Comparison of ENCODE assay signal across 9 mouse cellular contexts in the genomic region with DNA sequence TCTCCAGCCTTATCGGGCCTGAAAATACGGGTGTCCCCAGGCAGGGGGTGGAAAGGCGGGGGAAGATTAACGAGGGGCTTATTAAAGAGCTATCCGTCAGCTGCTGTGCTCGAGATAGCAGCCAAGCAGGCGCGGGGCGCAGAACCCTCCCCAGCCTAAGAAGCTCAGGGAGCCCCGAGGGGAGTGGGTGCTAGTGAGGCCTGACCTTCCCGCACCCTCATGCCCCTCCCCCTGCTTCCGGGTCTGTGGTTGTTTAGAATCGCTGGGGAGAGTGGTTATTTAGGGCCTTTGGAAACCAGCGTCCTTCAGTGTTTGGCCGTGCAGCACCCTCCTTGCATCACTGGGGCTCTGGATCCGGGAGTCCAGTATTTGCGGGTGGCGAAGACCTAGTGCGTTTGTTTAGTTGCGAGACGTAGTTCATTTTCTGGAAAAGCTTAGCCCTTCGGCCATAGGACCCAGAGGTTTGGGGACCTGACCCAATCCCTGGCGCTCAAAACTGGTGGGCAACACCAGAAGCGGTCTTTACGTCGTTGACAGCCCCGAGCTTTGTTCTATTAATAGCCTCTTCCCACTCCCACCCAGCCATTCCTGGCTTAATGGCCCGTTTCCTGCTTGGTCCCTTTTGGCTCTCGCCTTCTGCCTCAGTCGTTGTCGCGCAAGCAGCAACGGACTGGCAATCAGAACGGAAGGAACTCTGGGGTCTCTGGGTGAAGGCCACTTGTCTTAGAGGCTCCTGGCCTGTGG. TPM values are rescaled to one million over a fixed set of nuclear protein-coding genes. Genes with fewer than 3 reads are reported as not detected.
DNase-seq lines count a peak whose midpoint lies in the region; ATAC-seq and TF ChIP-seq lines count a peak whose summit lies in the region.
"Had no signal": no experiment of that assay in that cellular context is flagged by ENCODE, and none has a peak within 500 bp of the region (broad histone marks: within the 10 kb centered on the region; RNA-seq: fewer than 3 reads in every experiment).

No protein-coding gene starts in this region.

- no peaks in the 10 kb centered on the region for H3K79me2 ChIP-seq in heart, adult 2 months (replicated peaks; ENCODE audit: control insufficient read depth, insufficient read depth, low read length)

- no peak for TF ChIP-seq POLR2A in heart, adult 2 months (IDR thresholded peaks at IDR 0.05; ENCODE audit: insufficient read depth, low read depth, low read length)

- peak overlapping the region; percentile 90 for H3K4me2 ChIP-seq in heart, postnatal 0 days (ENCODE audit: low read depth, low read length)
- peak overlapping the region; percentile 59 for H3K4me2 ChIP-seq in hindbrain, postnatal 0 days (ENCODE audit: low read depth, low read length)
- peak overlapping the region; percentile 60 for H3K4me2 ChIP-seq in midbrain, postnatal 0 days (ENCODE audit: low read depth, low read length, poor library complexity, severe bottlenecking)

- H3K36me3 ChIP-seq in heart, postnatal 0 days (replicated peaks; ENCODE audit: control insufficient read depth, insufficient read depth, low read length): no peaks in the 10 kb centered on the region
- no peaks in the 10 kb centered on the region for H3K36me3 ChIP-seq in heart, adult 2 months (ENCODE audit: control insufficient read depth, insufficient read depth, low read length)
- no peaks in the 10 kb centered on the region for H3K36me3 ChIP-seq in hindbrain, postnatal 0 days (ENCODE audit: insufficient read depth, low read length)
- no peaks in the 10 kb centered on the region for H3K36me3 ChIP-seq in midbrain, postnatal 0 days (ENCODE audit: insufficient read depth, low read length)

- no peak for TF ChIP-seq CTCF in heart, postnatal 0 days (IDR thresholded peaks at IDR 0.05; ENCODE audit: low read depth)
- TF ChIP-seq CTCF in heart, adult 2 months (IDR thresholded peaks at IDR 0.05): no peak
- TF ChIP-seq CTCF in hindbrain, postnatal 0 days (IDR thresholded peaks at IDR 0.05; ENCODE audit: low read depth): no peak
- TF ChIP-seq CTCF in midbrain, postnatal 0 days (IDR thresholded peaks at IDR 0.05): no peak

- H3K4me3 ChIP-seq in heart, postnatal 0 days (ENCODE audit: low read depth, low read length): peak overlapping the region; percentile 53
- no peak overlapping the region for H3K4me3 ChIP-seq in heart, adult 2 months
- H3K4me3 ChIP-seq in hindbrain, postnatal 0 days (ENCODE audit: low read length): peak overlapping the region; percentile 48
- peak overlapping the region; percentile 48 for H3K4me3 ChIP-seq in midbrain, postnatal 0 days (ENCODE audit: low read depth, low read length)

- peak overlapping the region; percentile 20; the same call in 1 of the 2 replicates for H3K9ac ChIP-seq in heart, postnatal 0 days (replicated peaks; ENCODE audit: low read depth, low read length)
- H3K9ac ChIP-seq in heart, adult 2 months (ENCODE audit: low read depth, low read length): no peak overlapping the region
- H3K9ac ChIP-seq in hindbrain, postnatal 0 days (replicated peaks; ENCODE audit: low read length): peak overlapping the region; percentile 21; the same call in 1 of the 2 replicates
- peak overlapping the region; percentile 50 for H3K9ac ChIP-seq in midbrain, postnatal 0 days (replicated peaks; ENCODE audit: low read length, poor library complexity, severe bottlenecking)

- peaks cover 87% of the 10 kb centered on the region for H3K27me3 ChIP-seq in heart, postnatal 0 days (ENCODE audit: control insufficient read depth, insufficient read depth, low read length)
- peaks cover 24% of the 10 kb centered on the region for H3K27me3 ChIP-seq in heart, adult 2 months (ENCODE audit: control insufficient read depth, insufficient read depth, low read length)
- peaks cover 25% of the 10 kb centered on the region; the same call in 1 of the 2 replicates for H3K27me3 ChIP-seq in hindbrain, postnatal 0 days (ENCODE audit: insufficient read depth, low read length)
- H3K27me3 ChIP-seq in midbrain, postnatal 0 days (ENCODE audit: insufficient read depth, low read length): peaks cover 14% of the 10 kb centered on the region

- ATAC-seq in heart, postnatal 0 days (ENCODE audit: insufficient read depth, low read depth): 0 out of 2 replicates have a peak, but pooled peaks have one; percentile 33
- peak; percentile 33 for ATAC-seq in common myeloid progenitor, adult 5-6 weeks (replicated peaks; ENCODE audit: low read depth, poor library complexity, severe bottlenecking)
- no peak for ATAC-seq in hindbrain, postnatal 0 days
- ATAC-seq in midbrain, postnatal 0 days (ENCODE audit: low FRiP score): peak; percentile 45
- ATAC-seq in erythroblast, adult 5-6 weeks (replicated peaks; ENCODE audit: low FRiP score, poor library complexity, severe bottlenecking): no peak

- no peak for TF ChIP-seq EP300 in heart, postnatal 0 days (IDR thresholded peaks at IDR 0.05; ENCODE audit: low read depth)
- TF ChIP-seq EP300 in heart, adult 2 months (IDR thresholded peaks at IDR 0.05; ENCODE audit: insufficient read depth, low read depth, low read length): no peak

- WGBS in heart, postnatal 0 days: under 1% methylated on average over 34 of the region's 34 CpGs
- WGBS in heart, adult 2 months: 2% methylated on average over 34 of the region's 34 CpGs
- WGBS in hindbrain, postnatal 0 days: 1% methylated on average over 34 of the region's 34 CpGs
- 2% methylated on average over 33 of the region's 34 CpGs for WGBS in midbrain, postnatal 0 days

- peaks cover 27% of the 10 kb centered on the region for H3K4me1 ChIP-seq in heart, postnatal 0 days (ENCODE audit: control insufficient read depth, insufficient read depth)
- no peaks in the 10 kb centered on the region for H3K4me1 ChIP-seq in heart, adult 2 months (ENCODE audit: control insufficient read depth, insufficient read depth, low read length)
- H3K4me1 ChIP-seq in hindbrain, postnatal 0 days (ENCODE audit: insufficient read depth, low read length): no peaks in the 10 kb centered on the region
- 0 out of 2 replicates have a peak, but pooled peaks cover 2% of the 10 kb centered on the region for H3K4me1 ChIP-seq in midbrain, postnatal 0 days (ENCODE audit: insufficient read depth, low read length)

- intact Hi-C loops in heart, adult 2 months (cut with DNase I): no loop called here
- intact Hi-C loops in left cerebral cortex, postnatal 36 days (cut with DNase I): no loop called here

- no peak for DNase-seq in heart, postnatal 0 days (ENCODE audit: low spot score)
- DNase-seq in heart, adult 2 months: no peak
- DNase-seq in hindbrain, postnatal 0 days (ENCODE audit: low spot score): peak; percentile 54
- DNase-seq in midbrain, postnatal 0 days (ENCODE audit: low spot score): peak; percentile 52
- no peak for DNase-seq in cerebellum, adult 9-10 months
- DNase-seq in left cerebral cortex, postnatal 36 days (ENCODE audit: low spot score in 2 of 2): no peak

- no peaks in the 10 kb centered on the region for H3K9me3 ChIP-seq in heart, postnatal 0 days (replicated peaks; ENCODE audit: control insufficient read depth, low read length)
- no peaks in the 10 kb centered on the region for H3K9me3 ChIP-seq in hindbrain, postnatal 0 days (ENCODE audit: low read length)
- H3K9me3 ChIP-seq in midbrain, postnatal 0 days (ENCODE audit: low read length): no peaks in the 10 kb centered on the region

- no peak overlapping the region for H3K27ac ChIP-seq in heart, postnatal 0 days (ENCODE audit: low read depth)
- no peak overlapping the region for H3K27ac ChIP-seq in heart, adult 2 months
- H3K27ac ChIP-seq in hindbrain, postnatal 0 days: peak overlapping the region; percentile 85
- H3K27ac ChIP-seq in midbrain, postnatal 0 days (ENCODE audit: low read depth, low read length): peak overlapping the region; percentile 88
- H3K27ac ChIP-seq: macrophage had no signal

RNA-seq across cellular contexts. Expression of gene Gad1, which starts 15.5 kb away (rescaled TPM):
- total RNA-seq in heart, postnatal 0 days (2014; rRNA removed; ENCODE audit: low replicate concordance): not detected in 2 replicates
- 0.05 and 0.11 TPM in 2 replicates for polyA plus RNA-seq in heart, postnatal 0 days (2015; fragmentation: Nextera tagmentation; extraction: Ambion mirVana)
- under 1 TPM; 0.23 to 0.45 TPM for total RNA-seq in heart, adult 2 months (2021)
- polyA plus RNA-seq in heart, adult 2 months (2012; rRNA removed): 0.04 and 0.12 TPM in 2 replicates
- total RNA-seq in common myeloid progenitor, adult 5-6 weeks (2017): not detected in 2 replicates
- 106 and 113 TPM in 2 replicates for total RNA-seq in hindbrain, postnatal 0 days (2014; rRNA removed)
- polyA plus RNA-seq in hindbrain, postnatal 0 days (2015; fragmentation: Nextera tagmentation; extraction: Ambion mirVana): 108 and 113 TPM in 2 replicates
- total RNA-seq in midbrain, postnatal 0 days (2014; rRNA removed): 154 and 181 TPM in 2 replicates
- 160 and 176 TPM in 2 replicates for polyA plus RNA-seq in midbrain, postnatal 0 days (2015; fragmentation: Nextera tagmentation; extraction: Ambion mirVana)
- total RNA-seq in erythroblast, adult 5-6 weeks (2015; ENCODE audit: low replicate concordance): not detected in 2 replicates
- not detected in 2 replicates for total RNA-seq in erythroblast, adult 5-6 weeks (2017; ENCODE audit: low replicate concordance)
- 100 to 1,000 TPM; 361 to 392 TPM for total RNA-seq in left cerebral cortex, postnatal 36 days (2021)
- polyA plus RNA-seq: macrophage had no signal

RNA-seq across cellular contexts. Expression of gene Erich2, which starts 59.8 kb away (rescaled TPM):
- total RNA-seq in heart, postnatal 0 days (2014; rRNA removed; ENCODE audit: low replicate concordance): not detected in 2 replicates
- 0.19 and 1.2 TPM in 2 replicates for polyA plus RNA-seq in heart, postnatal 0 days (2015; fragmentation: Nextera tagmentation; extraction: Ambion mirVana)
- not detected for total RNA-seq in heart, adult 2 months (2021)
- polyA plus RNA-seq in heart, adult 2 months (2012; rRNA removed): 1.0 TPM in 1 of 2 replicates, not detected in the other
- total RNA-seq in common myeloid progenitor, adult 5-6 weeks (2017): not detected in 2 replicates
- total RNA-seq in hindbrain, postnatal 0 days (2014; rRNA removed): 0.43 and 1.8 TPM in 2 replicates
- polyA plus RNA-seq in hindbrain, postnatal 0 days (2015; fragmentation: Nextera tagmentation; extraction: Ambion mirVana): 6.3 and 7.1 TPM in 2 replicates
- 0.52 and 0.66 TPM in 2 replicates for total RNA-seq in midbrain, postnatal 0 days (2014; rRNA removed)
- polyA plus RNA-seq in midbrain, postnatal 0 days (2015; fragmentation: Nextera tagmentation; extraction: Ambion mirVana): 3.1 and 3.4 TPM in 2 replicates
- total RNA-seq in erythroblast, adult 5-6 weeks (2015; ENCODE audit: low replicate concordance): not detected in 2 replicates
- 0.60 TPM in 1 of 2 replicates, not detected in the other for total RNA-seq in erythroblast, adult 5-6 weeks (2017; ENCODE audit: low replicate concordance)
- total RNA-seq in left cerebral cortex, postnatal 36 days (2021): under 1 TPM; 0.54 to 0.59 TPM
- polyA plus RNA-seq: macrophage had no signal

Comparison
In these comparisons a context has a peak if more than half of its experiments do, and no peak if none do; other contexts are left out.
1. ATAC-seq: peak in heart, postnatal 0 days (single experiment), common myeloid progenitor, adult 5-6 weeks (single experiment) and midbrain, postnatal 0 days (single experiment); none in hindbrain, postnatal 0 days (single experiment) and erythroblast, adult 5-6 weeks (single experiment).
2. DNase-seq: peak in hindbrain, postnatal 0 days (single experiment) and midbrain, postnatal 0 days (single experiment); none in heart, postnatal 0 days (single experiment), heart, adult 2 months (0 of 2), cerebellum, adult 9-10 months (single experiment) and left cerebral cortex, postnatal 36 days (0 of 2).
3. H3K27ac ChIP-seq: peak in hindbrain, postnatal 0 days (single experiment) and midbrain, postnatal 0 days (single experiment); none in heart, postnatal 0 days (single experiment) and heart, adult 2 months (single experiment).
4. RNA of gene Gad1, which starts 15.5 kb away (total RNA-seq): 361 to 392 TPM in left cerebral cortex, postnatal 36 days, 154 to 181 TPM in midbrain, postnatal 0 days and 106 to 113 TPM in hindbrain, postnatal 0 days; 0.23 to 0.45 TPM in heart, adult 2 months, not detected in heart, postnatal 0 days, not detected in common myeloid progenitor, adult 5-6 weeks and not detected in erythroblast, adult 5-6 weeks; every median in the first group is over 10 times any median in the second.
5. Peak in every context shown above with its lines, with median percentiles within 50 percentile points of each other: H3K4me2 ChIP-seq.